Comparison of ENCODE assay signal across 17 mouse cellular contexts in genomic region chr17:86676336-86676735, GRCm38 (mm10).
"Had no signal": no experiment of that assay in that cellular context is flagged by ENCODE, and none has a peak within 500 bp of the region (broad histone marks: within the 10 kb centered on the region; RNA-seq: fewer than 3 reads in every experiment).

No protein-coding gene starts in this region.

- H3K27me3 ChIP-seq: neural tube, embryonic 12.5 days; neural tube, embryonic 13.5 days; neural tube, embryonic 15.5 days; stomach, embryonic 15.5 days had no signal

- H3K4me1 ChIP-seq: neural tube, embryonic 12.5 days; neural tube, embryonic 13.5 days; neural tube, embryonic 15.5 days; stomach, embryonic 15.5 days had no signal

- DNase-seq: retina, postnatal 1 day; right cerebral cortex, adult 18-20 months; right cerebral cortex, postnatal 14 days; right cerebral cortex, postnatal 25 days; right cerebral cortex, postnatal 4 days; spleen, adult 18-20 months; thymus, adult 18-20 months; thymus, adult 2 months; thymus, postnatal 14 days; thymus, postnatal 25 days; thymus, postnatal 36 days; thymus, postnatal 4 days had no signal

- H3K4me3 ChIP-seq: neural tube, embryonic 12.5 days; neural tube, embryonic 13.5 days; neural tube, embryonic 15.5 days; stomach, embryonic 15.5 days had no signal

- H3K36me3 ChIP-seq: neural tube, embryonic 12.5 days; neural tube, embryonic 13.5 days; neural tube, embryonic 15.5 days; stomach, embryonic 15.5 days had no signal

- H3K9ac ChIP-seq: neural tube, embryonic 12.5 days; neural tube, embryonic 13.5 days; neural tube, embryonic 15.5 days; stomach, embryonic 15.5 days had no signal

- H3K27ac ChIP-seq: neural tube, embryonic 12.5 days; neural tube, embryonic 13.5 days; neural tube, embryonic 15.5 days; stomach, embryonic 15.5 days; stomach, postnatal 0 days had no signal
